Mouse (Mus musculus) left cerebral cortex, postnatal 14 days (tissue): ENCODE measurements around the gene Dok1. TPM values are rescaled to one million over a fixed set of nuclear protein-coding genes. Genes with fewer than 3 reads are reported as not detected.

Source experiments
- DNase-seq, 2 experiments: peaks; one replicate each; pipeline ENCODE4 v3.0.0; 2021 to 2022; ENCODE audit warnings: low spot score in 2 of 2, mixed read lengths in 1 of 2
- intact Hi-C: fragments of 180-260 bp; cut with DNase I; formaldehyde crosslinking; loops from one replicate; pipeline ENCODE4 v1.15.1; 2025
- long read RNA-seq, 2 experiments: library from polyadenylated mRNA; stranded (forward); transcript quantifications; one replicate each; pipeline ENCODE4 v2.0.0; 2021
- total RNA-seq, 2 experiments: library from RNA; stranded (reverse); gene quantifications; 2 replicates each; pipeline ENCODE4 v1.2.3; 2021

The Dok1 gene
- 1 to 10 TPM; 1.5 to 2.3 TPM for total RNA-seq
- long read RNA-seq, experiment 1 = 0 reads
- long read RNA-seq, experiment 2 = 0 reads

DNA sequence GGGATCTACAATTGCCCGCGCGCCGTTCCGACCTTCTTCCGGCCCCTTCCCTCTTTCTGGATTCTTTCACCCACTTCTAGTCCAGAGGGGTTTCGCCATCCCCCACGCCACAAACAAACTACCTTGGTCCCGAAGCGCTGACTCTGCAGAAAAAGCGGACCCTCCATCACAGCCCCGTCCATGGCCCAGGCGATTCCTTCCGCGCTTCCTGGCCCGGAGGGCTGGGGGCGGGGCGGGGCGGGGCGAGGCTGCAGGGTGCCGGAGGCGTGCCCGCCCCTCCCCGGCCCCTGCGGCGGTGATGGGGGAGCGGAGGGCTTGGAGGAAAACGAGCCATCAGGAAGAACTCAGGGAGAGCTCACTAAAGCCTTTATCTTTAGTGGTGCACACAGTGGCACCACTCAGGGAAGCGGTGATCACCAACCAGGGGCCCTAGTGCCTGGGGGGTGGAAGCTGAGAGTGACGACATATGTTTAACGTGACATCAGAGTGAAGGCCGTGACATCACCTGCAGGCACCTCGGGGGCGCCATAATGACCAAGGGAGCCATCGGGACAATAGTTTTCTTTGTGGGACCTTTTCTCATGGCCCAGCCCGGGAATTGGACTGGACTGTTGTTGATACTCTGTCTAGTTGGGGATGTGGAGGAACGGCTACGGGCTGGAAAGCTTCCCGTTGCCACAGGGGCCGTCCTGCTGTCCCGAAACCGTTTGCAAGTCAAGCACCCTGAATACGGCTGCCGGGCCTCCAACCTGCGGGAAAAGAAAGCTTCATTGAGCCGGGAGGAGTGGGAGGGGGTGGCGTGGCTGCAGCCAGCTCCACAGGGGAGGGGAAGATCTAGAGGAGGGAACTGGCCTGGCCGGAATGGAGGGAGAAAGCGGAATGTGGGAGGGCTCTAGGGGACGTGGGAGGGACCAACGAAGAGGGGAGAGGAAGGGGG lies at the start of gene Dok1, which contains the start of gene Loxl3:
Gene Dok1 (minus strand): TSS at position 223 of the 937 bp plus-strand sequence.
Gene Loxl3 (plus strand): TSS at position 925 of the 937 bp plus-strand sequence.
- intact Hi-C loops = no loop called here
- peak in 1 of 2 experiments; percentile 39 for DNase-seq

DNA sequence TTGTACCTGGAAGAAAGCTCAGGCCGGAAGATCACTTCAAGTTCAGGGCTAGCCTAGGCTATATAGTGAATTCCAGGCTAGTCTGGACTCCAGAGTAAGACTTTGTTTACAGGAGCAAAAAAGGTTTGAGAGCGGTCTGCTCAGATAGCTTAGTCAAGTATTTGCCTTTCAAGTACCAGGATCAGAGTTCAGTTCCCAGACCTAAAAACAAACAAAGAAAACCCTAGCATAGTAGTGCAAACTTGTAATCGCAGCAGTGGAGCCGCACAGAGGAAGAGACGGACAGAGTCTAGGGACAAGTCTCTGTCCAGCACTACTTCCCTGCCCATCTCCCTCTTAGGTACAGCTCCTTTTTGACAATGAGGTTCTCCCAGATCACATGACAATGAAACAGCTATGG lies 46.9 kb upstream of the Dok1 start:
- DNase-seq = no peak
- intact Hi-C loops = no loop called here

DNA sequence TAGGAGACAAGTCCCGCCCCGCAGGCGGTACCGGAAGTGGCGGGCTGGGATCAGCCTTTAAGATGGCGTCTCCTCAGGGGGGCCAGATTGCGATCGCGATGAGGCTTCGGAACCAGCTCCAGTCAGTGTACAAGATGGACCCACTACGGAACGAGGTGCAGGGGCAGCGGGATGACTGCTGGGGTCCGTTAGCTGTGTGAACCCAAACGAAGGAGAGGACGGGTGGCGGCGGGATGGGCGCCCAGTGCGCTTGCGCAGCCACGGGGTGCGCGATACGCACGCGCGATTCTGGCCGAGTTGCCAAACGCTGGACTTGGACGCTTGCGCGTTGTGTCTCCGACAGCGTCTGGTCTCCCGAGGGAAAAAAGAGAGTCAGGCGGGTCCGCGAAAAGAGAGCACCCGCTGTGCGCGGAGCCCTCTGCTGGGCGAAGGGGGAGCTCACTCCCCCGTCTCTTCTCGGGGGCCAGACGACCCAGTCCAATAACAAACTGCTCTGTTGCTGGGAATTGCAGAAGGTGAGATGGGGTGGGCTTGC lies 45.1 kb upstream of the Dok1 start:
- DNase-seq = peak; percentile 98 to 99
- intact Hi-C loops = loop anchor here (5.0 kb wide), 1 partner anchor 81 kb away; no protein-coding TSS in a partner anchor

DNA sequence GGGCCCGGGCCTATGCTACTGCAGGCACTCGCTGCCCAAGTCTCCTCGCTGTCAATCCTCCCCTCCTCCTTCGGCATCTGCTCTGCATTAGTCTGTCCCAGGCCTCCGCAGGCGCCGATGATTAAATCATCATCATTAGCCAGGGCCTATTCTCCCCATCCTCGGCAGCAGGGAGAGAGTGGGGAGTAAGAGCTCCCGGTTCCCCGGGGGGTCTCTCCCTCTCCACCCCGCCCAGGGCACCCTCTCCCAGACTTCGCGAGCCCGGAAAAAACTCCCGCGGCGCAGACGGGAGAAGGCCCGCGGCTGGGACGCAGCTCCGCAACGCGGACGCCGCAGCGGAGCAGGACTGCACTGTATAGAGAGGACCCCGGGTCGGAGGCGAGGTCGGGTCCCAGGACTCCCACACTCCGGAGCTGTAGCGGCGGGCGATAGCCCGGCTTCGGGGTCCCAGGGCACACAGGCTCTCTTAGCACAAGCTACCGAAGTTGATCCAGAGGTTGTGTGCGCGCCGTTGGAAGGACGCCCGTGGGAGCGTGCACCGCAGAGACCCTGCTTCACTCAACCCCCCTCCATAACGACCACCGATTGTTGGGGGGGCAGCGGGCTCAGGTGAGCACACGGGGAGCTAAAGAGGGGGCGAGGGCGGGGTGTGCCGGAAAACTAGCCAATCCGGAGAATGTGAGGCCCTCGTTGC lies 44.5 kb upstream of the Dok1 start, which contains the start of gene Pcgf1:
Gene Pcgf1 (plus strand): TSS at position 240 of the 694 bp plus-strand sequence.
- intact Hi-C loops = loop anchor here (5.0 kb wide), 1 partner anchor 80 kb away; no protein-coding TSS in a partner anchor
- peak in 1 of 2 experiments; percentile 35 for DNase-seq

DNA sequence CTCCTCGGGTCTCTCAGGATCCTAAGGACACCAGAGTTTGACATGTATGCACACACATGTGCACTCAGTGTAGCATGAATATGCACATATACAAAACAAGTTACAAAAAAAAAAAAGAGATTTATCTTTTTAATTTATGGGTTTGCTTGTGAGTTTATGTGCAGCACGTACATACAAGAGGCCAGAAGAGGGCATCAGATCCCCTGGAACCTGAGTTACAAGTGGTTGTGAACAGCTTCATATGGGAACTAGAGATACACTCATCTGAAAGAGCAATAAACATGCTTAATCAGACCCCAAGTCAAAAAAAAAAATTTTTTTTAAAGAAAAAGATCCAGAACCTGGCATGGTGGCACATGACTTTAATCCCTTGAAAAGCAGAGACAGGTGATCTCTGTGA lies 41.7 kb upstream of the Dok1 start:
- no peak for DNase-seq
- intact Hi-C loops = loop anchor here (5.0 kb wide), 1 partner anchor 78 kb away; no protein-coding TSS in a partner anchor

DNA sequence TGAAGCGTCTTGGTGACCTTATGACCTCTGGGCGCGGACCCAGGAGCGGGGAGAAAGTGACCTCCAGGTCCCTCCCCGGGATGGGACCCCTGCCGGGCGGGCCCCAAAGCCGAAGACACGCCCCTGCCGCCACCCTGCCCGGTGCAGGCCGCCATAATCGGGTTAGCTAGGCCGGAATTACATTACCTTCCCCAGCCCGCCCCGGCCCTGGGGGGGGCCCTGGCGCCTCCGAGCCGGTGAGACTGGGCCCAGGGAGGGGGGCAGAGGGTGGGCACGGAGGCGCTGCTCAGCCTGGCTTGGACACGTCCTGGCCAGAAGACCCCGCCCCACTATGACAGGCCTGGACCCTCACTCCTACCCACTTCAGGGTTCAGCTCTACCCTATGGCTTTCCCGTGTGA lies 37.9 kb upstream of the Dok1 start:
- no peak for DNase-seq
- intact Hi-C loops = no loop called here

DNA sequence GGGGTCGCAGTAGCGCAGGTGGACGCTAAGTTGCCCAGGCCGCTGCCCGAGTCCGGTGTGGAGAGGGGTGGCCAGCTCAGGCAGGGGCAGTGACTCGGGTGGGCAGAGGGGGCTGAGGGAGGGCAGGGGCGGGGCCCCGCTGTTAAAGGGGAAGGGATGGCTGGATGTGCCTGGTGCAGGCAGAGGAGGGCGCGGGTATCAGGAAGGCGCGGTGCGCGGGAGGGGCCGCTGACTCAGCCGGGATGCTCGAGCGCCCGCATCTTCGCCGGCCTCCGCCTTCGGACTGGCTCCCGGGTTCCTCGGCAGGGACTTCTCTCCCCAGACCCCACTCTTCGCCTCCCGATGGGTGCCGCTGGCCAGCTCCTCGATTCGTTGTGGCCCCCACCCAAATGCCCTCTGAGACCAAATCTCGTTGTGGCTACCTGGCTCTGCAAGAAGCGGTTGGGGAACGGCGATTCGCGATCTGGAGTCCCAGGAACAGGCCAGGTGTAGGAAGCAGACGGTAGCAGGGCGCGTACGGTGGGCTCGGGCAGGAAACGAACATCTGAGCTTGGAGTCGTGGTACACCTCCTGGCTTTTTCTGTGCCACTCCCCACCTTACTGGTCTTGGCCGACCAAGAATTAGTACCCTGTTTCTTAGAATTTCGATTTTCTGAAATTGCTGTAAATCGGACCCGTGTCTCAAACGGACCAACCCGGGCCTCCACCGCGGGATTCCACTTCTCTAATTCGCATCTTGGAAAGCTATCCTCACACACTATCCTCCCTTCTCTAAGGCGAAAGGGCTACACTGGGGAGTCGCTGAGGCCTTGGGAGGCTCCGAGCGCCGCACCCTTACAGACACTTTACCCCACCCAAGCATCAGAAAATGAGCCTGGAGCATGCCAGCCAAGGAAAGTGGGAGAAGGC lies 37.3 kb upstream of the Dok1 start:
- no peak for DNase-seq
- intact Hi-C loops = no loop called here

DNA sequence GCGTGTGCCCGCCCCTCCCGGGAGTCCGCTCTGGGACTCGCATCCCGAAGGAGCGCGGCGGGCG lies 36.8 kb upstream of the Dok1 start, which contains the start of gene Tlx2:
Gene Tlx2 (minus strand): TSS at position 47 of the 64 bp plus-strand sequence.
- intact Hi-C loops = no loop called here
- DNase-seq = no peak

DNA sequence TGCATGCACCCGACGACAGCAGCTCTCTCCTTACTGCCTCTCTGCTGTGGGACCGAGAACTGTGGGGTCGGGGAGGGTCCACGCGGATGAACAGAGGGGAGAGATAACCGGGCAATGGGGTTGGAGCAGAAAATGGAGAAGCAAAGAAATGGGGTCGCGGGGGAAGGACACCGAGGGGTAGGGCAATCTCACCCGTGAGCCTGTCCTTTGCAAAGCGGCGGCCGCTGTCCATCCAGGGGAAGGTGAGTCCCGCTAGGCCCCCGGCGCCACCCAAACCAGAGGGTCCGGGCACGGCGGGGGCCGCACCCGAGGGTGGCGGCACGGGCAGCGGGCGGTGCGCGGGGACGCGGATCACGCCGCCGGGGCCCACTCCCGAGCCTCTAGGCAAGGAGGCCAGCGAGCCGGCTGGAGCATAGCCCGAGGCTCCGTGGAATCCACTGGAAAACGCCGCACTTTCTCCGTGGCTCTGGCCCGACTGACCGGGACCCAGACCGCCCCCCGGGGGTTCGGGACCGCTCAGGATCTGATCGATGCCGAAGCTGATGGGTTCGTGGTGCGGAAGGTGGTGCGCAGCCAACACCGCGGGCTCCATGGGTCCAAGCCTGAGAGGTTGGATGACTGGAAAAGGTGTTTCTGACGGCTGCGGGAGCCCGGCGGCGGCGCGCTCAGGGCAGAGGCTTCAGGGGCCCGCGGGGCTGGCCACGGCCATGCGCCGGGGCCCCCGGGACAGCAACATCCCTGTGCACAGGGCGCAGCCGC lies 36.4 kb upstream of the Dok1 start:
- DNase-seq = no peak
- intact Hi-C loops = no loop called here

DNA sequence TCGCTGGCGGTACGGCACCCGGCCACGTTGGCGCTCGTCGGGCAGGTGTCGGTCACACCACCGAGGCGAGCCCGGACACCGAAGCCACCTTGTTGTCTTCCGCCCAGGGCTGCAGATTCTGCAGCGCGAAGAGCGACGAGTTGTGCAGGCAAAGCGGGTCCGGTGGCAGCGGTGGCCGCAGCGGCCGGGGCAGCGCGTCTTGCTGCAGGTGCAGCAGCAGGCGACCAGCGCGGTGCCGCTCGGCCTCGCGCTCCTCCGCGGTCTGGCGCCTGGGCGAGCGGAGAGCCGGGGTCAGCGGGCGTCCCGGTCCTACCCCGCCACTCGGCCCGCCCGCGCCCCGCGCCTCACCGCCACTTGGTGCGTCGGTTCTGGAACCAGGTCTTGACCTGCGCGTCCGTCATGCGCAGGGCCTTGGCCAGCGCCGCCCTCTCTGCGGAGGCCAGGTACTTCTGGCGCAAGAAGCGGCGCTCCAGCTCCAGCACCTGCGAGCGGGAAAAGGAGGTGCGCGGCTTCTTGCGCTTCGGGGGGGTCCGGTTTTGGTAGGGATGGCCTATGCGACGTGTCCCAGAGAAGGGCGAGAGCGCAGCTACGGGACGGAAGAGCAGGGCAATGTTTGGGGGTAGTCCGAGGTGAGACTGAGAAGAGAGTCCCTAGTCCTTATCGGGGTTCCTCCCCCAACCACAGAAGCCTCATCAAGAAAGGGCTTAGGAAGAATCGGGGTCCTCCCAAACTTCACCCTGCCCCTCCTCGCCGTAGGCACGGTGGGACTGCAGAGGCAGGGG lies 35.6 kb upstream of the Dok1 start:
- intact Hi-C loops = no loop called here
- no peak for DNase-seq

DNA sequence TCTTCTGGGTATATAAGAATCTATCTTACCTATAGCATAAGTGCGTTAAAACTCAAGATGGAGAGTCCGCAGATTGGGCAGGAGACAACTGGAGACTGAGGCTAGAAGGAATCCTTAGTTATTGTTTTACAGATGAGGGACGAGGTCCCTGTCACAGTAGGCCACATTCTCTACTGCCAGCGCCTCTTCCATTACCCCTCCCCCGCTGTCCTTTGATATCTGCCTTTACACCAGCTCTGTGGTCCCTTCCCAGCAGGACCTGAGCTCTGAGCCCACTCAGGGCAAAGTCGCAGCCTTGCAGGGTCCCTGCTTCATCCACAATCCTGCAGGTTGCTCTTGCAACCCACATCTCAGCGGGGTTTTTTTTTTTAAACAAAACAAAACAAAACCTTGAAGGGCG lies 35.0 kb upstream of the Dok1 start:
- intact Hi-C loops = no loop called here
- DNase-seq = no peak

DNA sequence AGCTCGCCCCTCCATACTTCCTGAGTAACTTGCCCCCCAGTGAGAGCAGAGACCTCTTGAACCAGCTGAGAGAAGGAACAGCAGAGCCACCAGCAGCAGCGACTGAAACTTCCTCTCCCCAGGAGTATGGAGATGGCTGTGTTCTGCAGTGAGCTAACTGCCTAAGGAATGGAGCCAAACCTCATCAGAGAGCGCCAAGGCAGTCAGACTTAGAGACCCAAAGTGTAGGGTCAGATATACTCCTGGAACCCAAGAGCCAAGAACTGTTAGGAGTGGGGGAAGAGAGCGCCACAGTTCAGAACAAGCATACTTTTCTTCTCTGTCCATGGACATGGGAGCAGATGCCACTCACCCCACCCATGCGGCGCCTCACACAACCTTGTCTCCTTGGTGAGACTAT lies 33.2 kb upstream of the Dok1 start:
- DNase-seq = no peak
- intact Hi-C loops = no loop called here

DNA sequence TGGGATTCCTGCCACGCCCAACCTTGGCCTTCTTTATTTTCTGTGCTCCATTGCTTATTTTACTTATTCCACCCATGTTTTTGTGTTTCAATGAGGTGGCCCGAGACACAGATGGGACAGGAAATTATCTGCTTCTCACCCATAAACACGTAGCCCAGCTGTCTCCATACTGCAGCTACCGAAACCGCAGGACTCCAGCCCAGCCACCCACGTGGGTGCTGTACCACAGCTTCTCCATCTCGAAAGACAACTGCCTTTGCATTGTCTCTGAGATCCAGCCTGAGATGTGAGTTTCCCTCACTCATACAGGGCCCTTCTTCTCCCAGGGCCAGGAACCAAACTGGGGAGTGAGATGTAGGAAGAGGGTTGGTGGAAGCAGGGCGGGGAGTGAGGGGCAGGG lies 32.7 kb upstream of the Dok1 start:
- intact Hi-C loops = no loop called here
- no peak for DNase-seq

DNA sequence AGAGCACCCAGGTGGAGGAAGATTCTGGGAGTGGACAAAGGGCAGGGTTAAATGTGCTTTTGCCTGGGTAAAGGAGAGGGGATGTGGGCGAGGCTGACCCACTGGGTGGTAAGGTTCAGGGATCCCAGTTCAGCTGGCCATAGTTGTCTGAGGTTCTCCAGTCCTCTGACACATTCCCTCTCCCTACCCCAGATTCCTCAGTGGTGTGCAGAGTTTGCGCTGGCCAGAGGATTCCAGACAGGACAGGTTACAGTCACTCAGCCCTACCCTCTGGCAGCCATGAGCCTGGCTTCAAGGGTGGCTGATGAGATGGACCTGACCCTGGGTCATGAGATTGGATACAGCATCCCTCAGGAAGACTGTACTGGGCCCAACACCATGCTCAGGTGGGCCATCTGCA lies 25.5 kb upstream of the Dok1 start:
- intact Hi-C loops = no loop called here
- DNase-seq = no peak

DNA sequence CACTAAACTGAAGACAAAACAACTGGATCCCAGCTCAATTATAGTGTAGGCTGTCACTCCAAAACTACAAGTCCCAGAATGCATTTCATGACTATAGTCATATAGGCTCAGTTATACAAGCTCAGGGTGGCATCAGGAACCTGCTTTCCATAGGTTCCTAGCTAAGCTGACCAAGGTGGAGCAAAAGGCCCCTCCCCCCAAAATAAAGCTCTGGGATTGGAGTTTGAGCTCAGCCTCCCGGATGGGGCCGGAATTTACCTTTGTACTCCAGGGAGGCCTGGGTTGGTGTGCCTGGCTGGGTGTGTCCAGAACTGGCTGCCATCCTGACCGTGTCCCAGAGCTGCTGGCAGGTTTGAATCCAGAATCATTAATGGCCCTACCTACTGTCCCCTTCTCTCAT lies 24.5 kb upstream of the Dok1 start, which contains the start of gene Dqx1:
Gene Dqx1 (plus strand): TSS at position 55 of the 400 bp plus-strand sequence.
- DNase-seq = peak in 1 of 2 experiments; percentile 14
- intact Hi-C loops = no loop called here

DNA sequence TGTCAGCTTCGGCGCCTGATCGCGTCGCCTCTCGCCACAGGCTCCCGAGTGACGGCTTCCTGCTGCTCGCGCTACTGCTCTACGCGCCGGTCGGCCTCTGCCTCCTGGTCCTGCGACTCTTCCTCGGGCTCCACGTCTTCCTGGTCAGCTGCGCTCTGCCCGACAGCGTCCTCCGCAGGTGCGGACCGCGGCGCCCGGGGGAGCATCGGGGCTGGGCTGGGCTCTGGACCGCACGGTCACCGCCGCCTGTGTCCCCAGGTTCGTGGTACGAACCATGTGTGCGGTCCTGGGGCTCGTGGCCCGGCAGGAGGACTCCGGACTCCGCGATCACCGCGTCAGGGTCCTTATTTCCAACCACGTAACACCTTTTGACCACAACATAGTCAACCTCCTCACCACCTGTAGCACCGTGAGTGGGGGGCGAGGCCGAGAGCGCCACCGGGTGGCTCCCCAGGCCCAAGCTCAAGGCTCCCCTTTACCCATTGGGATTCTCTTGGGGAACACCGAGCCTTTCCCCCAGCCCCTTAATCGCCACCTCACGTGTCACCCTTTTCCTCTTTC lies 21.7 kb upstream of the Dok1 start, which contains the start of gene Htra2:
Gene Htra2 (minus strand): TSS at position 403 of the 561 bp plus-strand sequence.
- intact Hi-C loops = loop anchor here (1.0 kb wide), 2 partner anchors 46 to 59 kb away; partner anchors contain the start of genes Ccdc142 and Gm42688
- peak in 1 of 2 experiments; percentile 46 for DNase-seq

DNA sequence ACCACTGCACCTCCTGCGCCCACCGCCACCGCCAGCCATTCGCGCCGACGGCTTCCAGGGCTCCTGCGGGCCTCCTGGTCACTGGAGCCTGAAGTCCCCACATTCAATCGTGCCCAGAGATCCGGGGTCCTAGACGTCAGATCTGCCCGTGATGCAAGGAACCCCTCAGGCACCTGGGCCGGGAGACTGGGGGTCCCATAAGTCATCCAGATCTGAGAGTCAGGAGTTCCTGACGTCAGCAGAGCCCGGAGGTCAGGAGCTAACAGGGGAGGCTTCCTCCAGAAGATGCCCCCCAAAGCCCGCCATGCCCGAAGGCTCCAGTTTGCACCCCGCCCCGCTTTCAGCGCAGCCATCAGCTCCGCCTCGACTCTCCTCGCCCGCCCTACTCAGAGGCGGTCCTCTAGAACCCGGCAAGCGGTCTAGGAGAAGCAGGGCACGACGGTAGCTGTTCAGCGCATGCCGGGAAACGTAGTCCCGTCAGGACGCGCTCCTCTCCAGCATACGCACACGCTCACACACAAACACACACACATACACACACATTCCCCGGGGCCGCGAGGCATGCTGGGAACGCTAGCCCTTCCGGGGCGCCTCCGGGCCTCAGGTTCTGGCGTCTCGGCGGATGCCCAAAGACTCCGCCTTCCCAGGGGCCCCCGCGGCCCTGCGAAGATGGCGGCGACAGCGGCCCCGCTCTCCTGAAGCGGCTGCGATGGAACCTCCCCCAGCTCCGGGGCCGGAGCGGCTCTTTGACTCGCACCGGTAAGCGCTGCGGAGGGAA lies 21.0 kb upstream of the Dok1 start, which contains the start of gene Aup1:
Gene Aup1 (plus strand): TSS at position 448 of the 778 bp plus-strand sequence.
- intact Hi-C loops = loop anchor here (1.0 kb wide), 2 partner anchors 47 to 58 kb away; partner anchors contain the start of genes Ccdc142 and Gm42688
- peak; percentile 98 to 99 for DNase-seq
